In genomic region chr8:95716546-95717335, GRCm38 (mm10) we compare ENCODE assay signal across 7 mouse cellular contexts. TPM values are rescaled to one million over a fixed set of nuclear protein-coding genes. Genes with fewer than 3 reads are reported as not detected.
DNase-seq lines count a peak whose midpoint lies in the region; ATAC-seq and TF ChIP-seq lines count a peak whose summit lies in the region.

No protein-coding gene starts in this region.

- no peaks in the 10 kb centered on the region for H3K9me3 ChIP-seq in lung, postnatal 0 days (ENCODE audit: low read length)
- no peaks in the 10 kb centered on the region for H3K9me3 ChIP-seq in embryonic facial prominence, embryonic 11.5 days (replicated peaks; ENCODE audit: control insufficient read depth, low read length)
- no peaks in the 10 kb centered on the region for H3K9me3 ChIP-seq in hindbrain, postnatal 0 days (ENCODE audit: low read length)
- H3K9me3 ChIP-seq in midbrain, embryonic 15.5 days = no peaks in the 10 kb centered on the region

- no peak for TF ChIP-seq CTCF in lung, postnatal 0 days (IDR thresholded peaks at IDR 0.05)
- TF ChIP-seq CTCF in hindbrain, postnatal 0 days (IDR thresholded peaks at IDR 0.05; ENCODE audit: low read depth) = no peak

- H3K27me3 ChIP-seq in lung, postnatal 0 days (replicated peaks; ENCODE audit: insufficient read depth, low read length) = no peaks in the 10 kb centered on the region
- H3K27me3 ChIP-seq in embryonic facial prominence, embryonic 11.5 days (ENCODE audit: control insufficient read depth, insufficient read depth, low read length) = no peaks in the 10 kb centered on the region
- H3K27me3 ChIP-seq in hindbrain, postnatal 0 days (ENCODE audit: insufficient read depth, low read length) = no peaks in the 10 kb centered on the region
- no peaks in the 10 kb centered on the region for H3K27me3 ChIP-seq in midbrain, embryonic 15.5 days (replicated peaks)

- H3K4me1 ChIP-seq in lung, postnatal 0 days (ENCODE audit: insufficient read depth, low read depth, low read length) = peaks cover 5% of the 10 kb centered on the region; the same call in 1 of the 2 replicates
- H3K4me1 ChIP-seq in embryonic facial prominence, embryonic 11.5 days (ENCODE audit: control insufficient read depth, insufficient read depth, low read length) = no peaks in the 10 kb centered on the region; the same call in none of the 2 replicates
- H3K4me1 ChIP-seq in hindbrain, postnatal 0 days (ENCODE audit: insufficient read depth, low read length) = no peaks in the 10 kb centered on the region
- H3K4me1 ChIP-seq in midbrain, embryonic 15.5 days = peaks cover 18% of the 10 kb centered on the region

- no peak for ATAC-seq in lung, postnatal 0 days
- no peak for ATAC-seq in embryonic facial prominence, embryonic 11.5 days (replicated peaks; ENCODE audit: insufficient number of reproducible peaks, low FRiP score, low TSS enrichment, low read depth)
- ATAC-seq in hindbrain, postnatal 0 days = no peak
- ATAC-seq in midbrain, embryonic 15.5 days (replicated peaks) = no peak

- H3K36me3 ChIP-seq in lung, postnatal 0 days (ENCODE audit: insufficient read depth, low read length) = peaks cover 4% of the 10 kb centered on the region; the same call in 1 of the 2 replicates
- H3K36me3 ChIP-seq in embryonic facial prominence, embryonic 11.5 days (replicated peaks; ENCODE audit: control insufficient read depth, insufficient read depth, low read depth, low read length) = peaks cover 4% of the 10 kb centered on the region; the same call in 1 of the 2 replicates
- H3K36me3 ChIP-seq in hindbrain, postnatal 0 days (ENCODE audit: insufficient read depth, low read length) = peaks cover 30% of the 10 kb centered on the region
- H3K36me3 ChIP-seq in midbrain, embryonic 15.5 days (replicated peaks) = peaks cover 41% of the 10 kb centered on the region

- peak overlapping the region; percentile 80 for H3K4me3 ChIP-seq in lung, postnatal 0 days (ENCODE audit: low read depth, low read length)
- H3K4me3 ChIP-seq in embryonic facial prominence, embryonic 11.5 days (ENCODE audit: low read depth, low read length) = peak overlapping the region; percentile 75
- peak overlapping the region; percentile 82 for H3K4me3 ChIP-seq in hindbrain, postnatal 0 days (ENCODE audit: low read length)
- H3K4me3 ChIP-seq in midbrain, embryonic 15.5 days = peak overlapping the region; percentile 87

- WGBS in lung, postnatal 0 days = 23% methylated on average over 18 of the region's 21 CpGs
- WGBS in embryonic facial prominence, embryonic 11.5 days = 19% methylated on average over 21 of the region's 21 CpGs
- WGBS in hindbrain, postnatal 0 days = 20% methylated on average over 21 of the region's 21 CpGs
- WGBS in midbrain, embryonic 15.5 days = 19% methylated on average over 21 of the region's 21 CpGs

- no peak for DNase-seq in lung, postnatal 0 days (ENCODE audit: low spot score)
- no peak for DNase-seq in lung, postnatal 25 days (ENCODE audit: low spot score)
- DNase-seq in embryonic facial prominence, embryonic 11.5 days (ENCODE audit: low spot score) = no peak
- DNase-seq in hindbrain, postnatal 0 days (ENCODE audit: low spot score) = no peak
- no peak for DNase-seq in urinary bladder, postnatal 25 days (ENCODE audit: low spot score)
- DNase-seq in adipocyte (ENCODE audit: low spot score) = no peak

- no peak for TF ChIP-seq EP300 in lung, postnatal 0 days (IDR thresholded peaks at IDR 0.05)

- no peak overlapping the region for H3K27ac ChIP-seq in lung, postnatal 0 days (ENCODE audit: low read length)
- no peak overlapping the region for H3K27ac ChIP-seq in embryonic facial prominence, embryonic 11.5 days (replicated peaks; ENCODE audit: low read depth, low read length)
- H3K27ac ChIP-seq in hindbrain, postnatal 0 days = peak overlapping the region; percentile 78; the same call in 1 of the 2 replicates
- H3K27ac ChIP-seq in midbrain, embryonic 15.5 days = peak overlapping the region; percentile 80; the same call in 1 of the 2 replicates

- H3K9ac ChIP-seq in lung, postnatal 0 days (replicated peaks; ENCODE audit: low read depth) = no peak overlapping the region
- peak overlapping the region; percentile 87 for H3K9ac ChIP-seq in embryonic facial prominence, embryonic 11.5 days (replicated peaks; ENCODE audit: low read length)
- peak overlapping the region; percentile 76 for H3K9ac ChIP-seq in hindbrain, postnatal 0 days (replicated peaks; ENCODE audit: low read length)
- H3K9ac ChIP-seq in midbrain, embryonic 15.5 days = peak overlapping the region; percentile 86

- peak overlapping the region; percentile 98 for H3K4me2 ChIP-seq in lung, postnatal 0 days (replicated peaks; ENCODE audit: low read depth, low read length)
- H3K4me2 ChIP-seq in embryonic facial prominence, embryonic 11.5 days (ENCODE audit: low read depth, low read length) = peak overlapping the region; percentile 87
- peak overlapping the region; percentile 90 for H3K4me2 ChIP-seq in hindbrain, postnatal 0 days (ENCODE audit: low read depth, low read length)
- H3K4me2 ChIP-seq in midbrain, embryonic 15.5 days = peak overlapping the region; percentile 86

RNA-seq across cellular contexts. Expression of gene Setd6, which starts 1.1 kb away (rescaled TPM):
- 7.8 and 7.9 TPM in 2 replicates for polyA plus RNA-seq in lung, postnatal 0 days (2015; fragmentation: Nextera tagmentation; extraction: Ambion mirVana)
- 20.1 and 21.0 TPM in 2 replicates for polyA plus RNA-seq in embryonic facial prominence, embryonic 11.5 days (2014; fragmentation: Nextera tagmentation; extraction: Ambion mirVana)
- 17.3 and 29.5 TPM in 2 replicates for total RNA-seq in hindbrain, postnatal 0 days (2014; rRNA removed)
- polyA plus RNA-seq in hindbrain, postnatal 0 days (2015; fragmentation: Nextera tagmentation; extraction: Ambion mirVana) = 35.8 and 38.5 TPM in 2 replicates
- 30.7 and 31.9 TPM in 2 replicates for polyA plus RNA-seq in midbrain, embryonic 15.5 days (2015; fragmentation: Nextera tagmentation; extraction: Ambion mirVana)

RNA-seq across cellular contexts. Expression of gene Ndrg4, which starts 40.0 kb away (rescaled TPM):
- 10.1 and 11.4 TPM in 2 replicates for polyA plus RNA-seq in lung, postnatal 0 days (2015; fragmentation: Nextera tagmentation; extraction: Ambion mirVana)
- polyA plus RNA-seq in embryonic facial prominence, embryonic 11.5 days (2014; fragmentation: Nextera tagmentation; extraction: Ambion mirVana) = 21.2 and 26.4 TPM in 2 replicates
- total RNA-seq in hindbrain, postnatal 0 days (2014; rRNA removed) = 936 and 1,043 TPM in 2 replicates
- polyA plus RNA-seq in hindbrain, postnatal 0 days (2015; fragmentation: Nextera tagmentation; extraction: Ambion mirVana) = 683 and 722 TPM in 2 replicates
- polyA plus RNA-seq in midbrain, embryonic 15.5 days (2015; fragmentation: Nextera tagmentation; extraction: Ambion mirVana) = 379 and 386 TPM in 2 replicates

Comparison
In these comparisons a context has a peak if more than half of its experiments do, and no peak if none do; other contexts are left out.
1. H3K27ac ChIP-seq: peak in hindbrain, postnatal 0 days (single experiment) and midbrain, embryonic 15.5 days (single experiment); none in lung, postnatal 0 days (single experiment) and embryonic facial prominence, embryonic 11.5 days (single experiment).
2. RNA of gene Ndrg4, which starts 40.0 kb away (polyA plus RNA-seq): 683 to 722 TPM in hindbrain, postnatal 0 days and 379 to 386 TPM in midbrain, embryonic 15.5 days; 21.2 to 26.4 TPM in embryonic facial prominence, embryonic 11.5 days and 10.1 to 11.4 TPM in lung, postnatal 0 days; every median in the first group is over 10 times any median in the second.
3. Peak in every context shown above with its lines, with median percentiles within 50 percentile points of each other: H3K4me2 ChIP-seq and H3K4me3 ChIP-seq.